Mouse (Mus musculus) frontal cortex, postnatal 10 days (tissue): ENCODE results near the gene Rab7b.

Experiments
- DNase-seq, 2 experiments: peaks; one replicate each; pipeline ENCODE4 v3.0.0; 2022; ENCODE audit warnings: low spot score in 2 of 2, mixed read lengths in 1 of 2

Gene Rab7b

GRCm38 (mm10) chr1:131688475-131688874 lies at the start of gene Rab7b:
TSS of gene Rab7b (plus strand) at chr1:131688695.
- no peak for DNase-seq

GRCm38 (mm10) chr1:131640062-131640461 lies 48.4 kb upstream of the Rab7b start:
- DNase-seq, result no peak

- DNase-seq, result no peak
Measured at GRCm38 (mm10) chr1:131641565-131641964, 46.9 kb upstream of the Rab7b start.

- DNase-seq, result no peak
Measured at GRCm38 (mm10) chr1:131642251-131642650, 46.2 kb upstream of the Rab7b start.

GRCm38 (mm10) chr1:131652670-131653443 lies 35.6 kb upstream of the Rab7b start:
- no peak for DNase-seq

GRCm38 (mm10) chr1:131655601-131656000 lies 32.9 kb upstream of the Rab7b start:
- no peak for DNase-seq

- peak; percentile 82 to 89 for DNase-seq
Measured at GRCm38 (mm10) chr1:131657945-131658354, 30.5 kb upstream of the Rab7b start.

GRCm38 (mm10) chr1:131659512-131660085 lies 28.9 kb upstream of the Rab7b start:
- no peak for DNase-seq

- no peak for DNase-seq
Measured at GRCm38 (mm10) chr1:131660266-131660665, 28.2 kb upstream of the Rab7b start.

GRCm38 (mm10) chr1:131660716-131661472 lies 27.6 kb upstream of the Rab7b start:
- DNase-seq, result no peak

GRCm38 (mm10) chr1:131661749-131662148 lies 26.7 kb upstream of the Rab7b start:
- DNase-seq, result no peak

- DNase-seq, result no peak
Measured at GRCm38 (mm10) chr1:131663286-131663995, 25.1 kb upstream of the Rab7b start.

GRCm38 (mm10) chr1:131664136-131664535 lies 24.4 kb upstream of the Rab7b start:
- no peak for DNase-seq

- DNase-seq, result no peak
Measured at GRCm38 (mm10) chr1:131665886-131666285, 22.6 kb upstream of the Rab7b start.

- DNase-seq, result no peak
Measured at GRCm38 (mm10) chr1:131671113-131671512, 17.4 kb upstream of the Rab7b start.

GRCm38 (mm10) chr1:131672361-131672760 lies 16.1 kb upstream of the Rab7b start:
- DNase-seq, result no peak

GRCm38 (mm10) chr1:131679644-131680043 lies 8.9 kb upstream of the Rab7b start:
- DNase-seq, result no peak

- DNase-seq, result no peak
Measured at GRCm38 (mm10) chr1:131687739-131688138, 756 bp upstream of the Rab7b start.

GRCm38 (mm10) chr1:131689016-131689415 lies 521 bp downstream of the Rab7b start:
- DNase-seq, result no peak

GRCm38 (mm10) chr1:131689899-131690298 lies 1.4 kb downstream of the Rab7b start:
- no peak for DNase-seq

GRCm38 (mm10) chr1:131690435-131690834 lies 1.9 kb downstream of the Rab7b start:
- DNase-seq, result no peak

- no peak for DNase-seq
Measured at GRCm38 (mm10) chr1:131691356-131691755, 2.9 kb downstream of the Rab7b start.
